Mouse (Mus musculus) heart, embryonic 10.5 days (tissue): ENCODE results near the gene Kcnc2. TPM values are rescaled to one million over a fixed set of nuclear protein-coding genes. Genes with fewer than 3 reads are reported as not detected.

ENCODE experiments used
- polyA plus RNA-seq: library from polyadenylated mRNA; unstranded; fragments of >200 nt; fragmentation: Nextera tagmentation; extraction: Ambion mirVana; gene quantifications from 2 replicates; pipeline ENCODE4 v1.2.1, GENCODE M21; 2016

Kcnc2 gene
- polyA plus RNA-seq, 1 experiment from 2014 or later: 0.50 TPM

Other genes with a start within 250 kb of the Kcnc2 start
- not detected in 2 replicates for gene Glipr1l1, start 210.9 kb upstream of the Kcnc2 start, polyA plus RNA-seq
- gene Glipr1l2, start 187.8 kb upstream of the Kcnc2 start, polyA plus RNA-seq: not detected in 2 replicates
- not detected in 2 replicates for gene Glipr1l3, start 110.8 kb upstream of the Kcnc2 start, polyA plus RNA-seq
- gene Caps2, start 107.5 kb upstream of the Kcnc2 start, polyA plus RNA-seq: 0.21 and 0.23 TPM in 2 replicates